Mouse (Mus musculus) frontal cortex, postnatal 25 days (tissue): ENCODE data around the gene Krtap4-6.
"Not testable (repeated sequence)": the region's sequence is repeated elsewhere in the genome, so short reads cannot be mapped to it uniquely, and the experiment has no call there.

ENCODE experiments used
- DNase-seq, 2 experiments: peaks; one replicate each; pipeline ENCODE4 v3.0.0; 2022; ENCODE audit warnings: low spot score in 2 of 2

Krtap4-6 gene

DNA sequence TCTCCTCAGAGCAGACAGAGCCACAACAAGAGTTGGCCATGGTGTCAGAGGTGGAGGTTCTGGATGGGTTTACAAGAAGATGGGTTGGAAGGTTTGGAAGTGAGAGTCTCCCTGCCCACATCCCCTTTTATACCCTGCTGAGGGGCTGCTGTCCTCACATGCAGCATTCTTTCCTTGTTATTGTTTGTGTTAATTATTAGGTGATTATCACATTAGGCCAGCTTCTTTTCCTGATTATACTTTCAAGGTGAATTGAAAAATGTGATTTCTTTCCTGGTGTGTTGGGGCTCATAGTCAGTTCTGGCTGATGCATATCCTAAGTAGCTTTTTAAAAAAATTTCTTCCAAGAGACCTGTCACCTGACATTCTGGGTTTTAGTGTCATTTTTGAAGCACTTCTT is at the start of gene Krtap4-6:
Gene Krtap4-6, minus strand, starts transcription at position 101 of the 400 bp plus-strand sequence.
- DNase-seq, result no peak

DNA sequence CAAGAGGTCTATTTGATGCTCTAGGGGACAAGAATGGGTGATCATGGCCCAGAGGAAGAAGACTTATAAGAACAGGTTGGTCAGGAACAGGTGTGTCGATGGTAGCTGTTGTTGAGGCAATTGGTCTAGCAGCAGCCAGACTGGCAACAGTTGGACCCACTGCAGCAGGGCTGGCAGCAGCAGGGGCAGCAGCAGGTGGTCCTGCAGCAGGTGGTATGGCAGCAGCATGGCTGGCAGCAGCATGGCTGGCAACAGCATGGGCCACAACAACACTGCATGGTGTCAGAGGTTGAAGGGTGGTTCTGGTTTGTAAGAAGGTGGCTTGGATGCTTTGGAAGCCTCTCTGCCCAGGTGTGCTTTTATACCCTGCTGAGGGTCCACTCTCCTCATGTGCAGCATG is 24.7 kb upstream of the Krtap4-6 start, which contains the start of gene Gm14190:
Gene Gm14190, minus strand, starts transcription at position 278 of the 400 bp plus-strand sequence.
- no peak for DNase-seq

DNA sequence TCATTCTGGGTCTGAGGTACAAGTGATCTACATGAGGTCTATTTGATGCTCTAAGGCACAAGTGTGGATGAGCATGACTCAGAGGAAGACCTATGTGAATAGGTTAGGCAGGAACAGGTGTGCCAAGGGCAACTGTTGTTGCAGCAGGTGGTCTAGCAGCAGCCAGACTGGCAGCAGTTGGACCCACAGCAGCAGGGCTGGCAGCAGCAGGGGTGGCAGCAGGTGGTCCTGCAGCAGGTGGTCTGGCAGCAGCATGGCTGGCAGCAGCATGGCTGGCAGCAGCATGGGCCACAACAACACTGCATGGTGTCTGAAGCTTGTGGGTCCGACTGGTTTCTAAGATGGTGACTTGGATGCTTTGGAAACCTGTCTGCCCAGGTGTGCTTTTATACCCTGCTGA is 19.5 kb upstream of the Krtap4-6 start:
- not testable (repeated sequence) for DNase-seq

DNA sequence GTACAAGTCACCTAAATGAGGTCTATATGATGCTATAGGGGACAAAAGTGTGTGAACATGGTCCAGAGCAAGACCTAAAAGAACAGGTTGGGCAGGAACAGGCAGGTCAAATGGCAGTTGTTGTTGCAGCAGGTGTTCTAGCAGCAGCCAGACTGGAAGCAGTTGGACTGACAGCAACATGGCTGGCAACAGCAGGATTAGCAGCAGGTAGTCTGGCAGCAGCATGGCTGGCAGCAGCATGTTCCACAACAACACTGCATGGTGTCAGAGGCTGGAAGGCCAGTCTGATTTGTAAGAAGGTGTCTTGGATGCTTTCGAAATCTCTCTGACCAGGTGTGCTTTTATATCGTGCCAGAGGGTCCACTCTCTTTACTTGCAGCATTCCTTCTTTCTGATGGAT is 17.7 kb upstream of the Krtap4-6 start:
- no peak for DNase-seq

DNA sequence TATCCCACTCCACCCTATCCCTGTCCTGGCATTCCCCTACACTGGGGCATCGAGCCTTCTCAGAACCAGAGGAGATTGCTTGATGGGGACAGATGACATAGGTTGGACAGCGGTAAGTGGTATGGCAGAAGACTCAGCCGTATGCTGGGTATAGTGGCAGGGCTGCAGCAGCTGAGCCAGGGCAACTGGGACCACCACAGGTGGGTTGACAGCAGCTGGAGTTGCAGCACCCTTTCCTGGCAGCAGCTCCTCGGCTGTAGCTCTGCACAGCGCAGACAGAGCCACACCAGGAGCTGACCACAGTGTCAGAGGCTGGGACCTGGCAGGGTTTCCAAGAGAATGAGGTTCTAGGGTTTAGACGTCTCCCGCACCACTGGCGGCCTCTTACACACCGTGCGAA is 3.0 kb downstream of the Krtap4-6 start:
- DNase-seq, result no peak

DNA sequence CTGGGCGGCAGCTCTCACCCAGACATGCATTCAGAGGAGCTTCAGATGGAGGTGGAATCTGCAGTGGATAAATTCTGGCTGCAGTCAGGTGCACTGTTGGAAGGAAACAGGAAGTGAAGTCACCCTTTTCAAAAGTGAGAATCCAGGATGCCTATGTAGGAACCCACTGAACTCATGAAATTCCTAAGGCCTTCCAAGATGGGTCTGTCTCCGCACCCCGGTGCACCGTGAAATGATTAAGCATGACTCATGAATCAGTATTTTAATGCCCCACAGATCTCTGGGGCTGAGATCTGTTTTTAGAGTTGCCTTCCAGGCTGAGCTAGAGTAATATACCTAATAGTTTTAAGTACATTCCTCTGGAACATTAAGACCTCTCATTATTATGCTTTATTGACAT is 6.5 kb downstream of the Krtap4-6 start:
- no peak for DNase-seq

DNA sequence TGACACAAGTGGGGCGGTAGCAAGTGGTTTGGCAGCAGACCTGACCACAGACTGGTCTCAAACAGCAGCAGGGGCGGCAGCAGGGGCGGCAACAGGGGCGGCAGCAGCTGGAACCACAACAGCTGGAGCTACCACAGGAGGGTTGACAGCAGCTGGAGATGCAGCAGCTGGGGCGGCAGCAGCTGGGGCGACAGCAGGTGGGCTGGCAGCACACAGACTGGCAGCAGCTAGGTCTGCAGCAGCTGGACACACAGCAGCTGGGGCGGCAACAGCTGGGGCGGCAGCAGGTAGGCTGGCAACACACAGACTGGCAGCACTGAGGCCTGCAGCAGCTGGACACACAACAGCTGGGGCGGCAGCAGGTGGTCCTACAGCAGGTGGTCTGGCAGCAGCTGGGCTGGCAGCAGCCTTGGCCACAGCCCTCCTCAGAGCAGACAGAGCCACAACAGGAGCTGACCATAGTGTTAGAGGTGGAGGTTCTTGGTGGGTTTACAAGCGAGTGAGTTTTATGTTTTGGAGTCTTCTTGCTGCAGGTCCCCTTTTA is 7.2 kb downstream of the Krtap4-6 start, which contains the start of gene Gm11563:
Gene Gm11563, minus strand, starts transcription at position 494 of the 544 bp plus-strand sequence.
- not testable (repeated sequence) for DNase-seq

DNA sequence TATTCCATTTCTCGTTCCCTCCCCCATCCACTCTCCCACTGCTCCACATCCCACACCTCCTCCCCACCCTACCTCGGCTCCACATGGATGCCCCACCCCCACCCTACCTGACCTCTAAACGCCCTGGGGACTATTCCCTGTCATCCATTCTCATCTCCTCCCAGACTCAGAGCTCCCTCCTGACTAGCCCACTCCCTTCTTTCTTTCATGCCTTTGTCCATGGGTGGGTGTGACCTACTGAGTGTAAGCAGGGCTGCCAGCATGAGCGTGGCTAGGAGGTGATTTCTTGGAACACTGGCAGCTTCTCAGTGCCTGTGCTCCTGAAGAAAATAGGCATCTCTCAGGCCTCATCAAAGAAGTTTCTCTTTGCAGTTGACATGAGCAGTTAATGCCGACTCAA is 8.7 kb downstream of the Krtap4-6 start:
- no peak for DNase-seq

DNA sequence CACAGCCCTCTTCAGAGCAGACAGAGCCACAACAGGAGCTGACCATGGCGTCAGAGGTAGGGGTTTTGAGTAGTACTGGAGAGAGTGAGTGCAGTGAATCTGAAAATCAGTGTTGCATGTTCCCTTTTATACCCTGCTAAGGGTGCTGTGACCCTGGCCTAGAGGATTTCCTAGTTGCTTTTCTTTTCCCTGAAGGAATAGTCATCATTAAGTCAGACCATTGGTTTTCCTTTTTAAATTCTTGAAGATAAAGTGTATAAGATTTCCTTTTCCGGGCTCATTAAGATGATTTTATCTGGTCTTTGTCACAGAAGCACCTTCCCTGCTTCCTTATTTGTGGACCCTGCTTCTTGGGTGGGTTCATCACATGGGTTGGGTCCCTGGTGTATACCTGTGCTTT is 15.6 kb downstream of the Krtap4-6 start, which contains the start of gene Gm11555:
Gene Gm11555, minus strand, starts transcription at position 101 of the 400 bp plus-strand sequence.
- DNase-seq, result no peak

DNA sequence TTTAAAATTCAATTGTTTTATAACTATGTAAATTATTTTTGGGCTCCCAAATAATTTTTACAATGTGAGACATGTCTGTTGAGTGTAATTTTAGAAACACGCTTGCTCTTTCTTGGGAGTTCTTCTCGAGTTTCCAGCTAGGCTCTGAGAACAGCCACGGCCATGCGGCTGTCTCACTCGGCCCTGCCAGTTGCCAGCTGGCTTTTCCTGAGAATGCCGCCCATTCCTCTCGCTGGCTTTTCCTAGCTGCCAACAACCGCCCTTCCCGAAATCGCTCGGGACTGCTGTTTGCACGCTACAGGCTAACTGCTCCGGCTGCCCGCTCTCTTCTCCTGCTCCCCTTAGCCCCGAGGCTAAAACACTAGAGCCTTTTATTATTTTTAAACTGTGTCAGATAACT is 19.3 kb downstream of the Krtap4-6 start:
- DNase-seq, result no peak

DNA sequence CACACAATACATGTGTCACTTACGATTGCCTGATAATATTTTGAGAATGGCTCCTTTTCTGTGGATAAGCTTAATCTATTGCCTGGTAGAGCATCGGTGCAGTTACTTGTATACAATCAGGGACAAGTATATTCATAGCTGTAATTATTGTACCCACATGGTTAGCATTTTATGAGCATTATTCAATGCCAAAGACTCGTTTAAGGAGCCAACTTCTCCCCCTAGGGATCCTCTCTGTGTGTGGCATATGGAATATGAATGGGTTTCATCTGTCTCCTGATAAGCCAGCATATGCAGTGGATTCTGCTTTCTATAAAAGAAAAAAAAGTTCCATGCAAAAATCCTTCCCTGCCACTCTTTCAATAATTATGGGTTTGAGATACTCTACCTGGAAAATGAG is 21.4 kb downstream of the Krtap4-6 start:
- no peak for DNase-seq

DNA sequence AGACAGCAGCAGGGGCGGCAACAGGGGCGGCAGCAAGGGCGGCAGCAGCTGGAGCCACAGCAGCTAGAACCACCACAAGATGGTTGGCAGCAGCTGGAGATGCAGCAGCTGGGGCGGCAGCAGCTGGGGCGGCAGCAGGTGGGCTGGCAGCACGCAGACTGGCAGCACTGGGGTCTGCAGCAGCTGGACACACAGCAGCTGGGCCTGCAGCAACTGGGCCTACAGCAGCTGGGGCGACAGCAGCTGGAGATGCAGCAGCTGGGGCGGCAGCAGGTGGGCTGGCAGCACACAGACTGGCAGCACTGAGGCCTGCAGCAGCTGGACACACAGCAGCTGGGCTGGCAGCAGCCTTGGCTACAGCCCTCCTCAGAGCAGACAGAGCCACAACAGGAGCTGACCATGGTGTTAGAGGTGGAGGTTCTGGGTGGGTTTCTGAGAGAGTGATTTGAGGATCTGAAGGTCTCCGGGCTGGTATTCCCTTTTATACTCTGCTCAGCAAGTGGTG is 22.1 kb downstream of the Krtap4-6 start, which contains the start of gene Krtap4-7:
Gene Krtap4-7, minus strand, starts transcription at position 455 of the 505 bp plus-strand sequence.
- DNase-seq, result not testable (repeated sequence)

DNA sequence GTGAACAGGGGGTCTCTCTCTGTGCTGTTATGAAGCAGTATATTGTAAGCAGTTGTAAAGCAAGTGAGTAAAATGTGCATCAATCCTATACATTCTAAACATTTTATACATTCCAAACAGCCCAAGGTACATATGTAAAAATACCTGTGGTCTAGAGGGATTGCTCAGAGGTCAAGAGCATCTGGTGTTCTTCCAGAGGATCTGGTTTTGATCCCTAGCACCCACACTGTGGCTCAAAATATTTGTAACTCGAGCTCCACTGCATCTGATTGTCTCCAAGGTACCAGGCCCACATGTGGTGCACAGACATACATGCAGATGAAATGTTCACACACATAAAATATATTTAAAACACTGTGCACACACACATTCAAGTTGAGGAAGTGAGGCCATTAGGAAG is 24.8 kb downstream of the Krtap4-6 start:
- DNase-seq, result no peak

DNA sequence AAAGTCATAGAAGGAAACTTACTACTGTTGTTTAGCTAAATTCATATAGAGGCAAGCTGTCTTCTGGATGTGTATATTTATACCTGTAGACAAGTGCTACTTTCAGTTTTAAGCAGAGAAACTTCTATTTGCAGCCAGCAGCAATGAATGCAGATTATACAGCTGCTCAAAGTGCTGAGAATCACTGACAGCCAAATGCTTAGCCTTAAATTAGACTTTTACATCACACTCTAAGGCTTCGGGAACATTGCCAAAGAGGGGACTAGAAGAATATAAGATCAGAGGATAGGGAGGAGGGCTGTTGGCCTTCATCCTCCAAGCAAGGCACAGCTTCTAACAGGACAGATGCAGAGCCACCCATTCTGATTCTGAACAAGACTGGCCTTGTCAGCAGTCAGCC is 28.7 kb downstream of the Krtap4-6 start:
- DNase-seq, result no peak

DNA sequence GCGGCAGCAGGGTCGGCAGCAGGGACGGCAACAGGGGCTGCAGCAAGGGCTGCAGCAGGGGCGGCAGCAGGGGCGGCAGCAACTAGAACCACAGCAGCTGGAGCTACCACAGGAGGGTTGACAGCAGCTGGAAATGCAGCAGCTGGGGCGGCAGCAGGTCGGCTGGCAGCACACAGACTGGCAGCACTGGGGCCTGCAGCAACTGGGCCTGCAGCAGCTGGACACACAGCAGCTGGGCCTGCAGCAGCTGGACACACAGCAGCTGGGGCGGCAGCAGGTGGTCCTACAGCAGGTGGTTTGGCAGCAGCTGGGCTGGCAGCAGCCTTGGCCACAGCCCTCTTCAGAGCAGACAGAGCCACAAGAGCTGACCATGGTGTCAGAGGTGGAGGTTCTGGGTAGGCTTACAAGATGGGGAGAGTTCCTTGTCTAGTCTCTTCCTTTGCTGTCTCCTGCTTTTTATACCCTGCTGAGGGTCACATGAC is 31.1 kb downstream of the Krtap4-6 start, which contains the start of gene Krtap4-2:
Gene Krtap4-2, minus strand, starts transcription at position 432 of the 482 bp plus-strand sequence.
- DNase-seq, result no peak

DNA sequence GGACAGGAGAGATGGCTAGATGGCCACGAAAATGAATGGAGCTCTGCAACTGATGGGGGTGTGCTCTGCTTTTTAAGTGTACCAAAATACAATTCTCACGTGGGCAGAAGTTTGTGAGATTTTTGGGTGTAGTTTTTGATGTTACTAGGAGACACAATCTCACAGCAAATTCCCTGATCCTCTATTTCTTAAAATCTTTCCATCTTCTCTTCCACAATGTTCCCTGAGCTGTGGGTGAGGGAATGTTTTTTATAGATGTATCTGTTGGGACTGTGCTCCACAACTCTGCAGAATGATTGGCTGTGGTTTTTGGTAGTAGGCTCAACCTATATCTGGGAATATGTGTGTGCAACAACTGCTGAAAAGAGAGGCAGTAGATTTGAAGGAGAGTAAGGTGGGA is 32.5 kb downstream of the Krtap4-6 start:
- DNase-seq, result no peak

DNA sequence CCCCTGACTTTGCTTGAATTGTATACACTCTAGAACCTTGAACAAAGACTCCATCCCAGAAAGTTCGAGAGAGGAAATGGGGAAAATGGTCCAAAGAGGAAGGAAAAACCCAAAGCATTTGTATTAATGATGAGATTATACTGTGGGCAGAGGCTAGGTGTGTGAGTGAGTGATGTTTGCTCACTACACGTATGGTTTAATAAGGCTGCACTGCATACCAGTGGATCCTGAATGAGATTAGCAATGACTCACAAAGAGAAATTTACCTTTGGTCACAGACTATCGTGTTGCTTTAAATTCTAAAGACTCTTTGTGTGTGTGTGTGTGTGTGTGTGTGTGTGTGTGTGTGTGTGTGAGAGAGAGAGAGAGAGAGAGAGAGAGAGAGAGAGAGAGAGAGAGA is 34.9 kb downstream of the Krtap4-6 start:
- no peak for DNase-seq

DNA sequence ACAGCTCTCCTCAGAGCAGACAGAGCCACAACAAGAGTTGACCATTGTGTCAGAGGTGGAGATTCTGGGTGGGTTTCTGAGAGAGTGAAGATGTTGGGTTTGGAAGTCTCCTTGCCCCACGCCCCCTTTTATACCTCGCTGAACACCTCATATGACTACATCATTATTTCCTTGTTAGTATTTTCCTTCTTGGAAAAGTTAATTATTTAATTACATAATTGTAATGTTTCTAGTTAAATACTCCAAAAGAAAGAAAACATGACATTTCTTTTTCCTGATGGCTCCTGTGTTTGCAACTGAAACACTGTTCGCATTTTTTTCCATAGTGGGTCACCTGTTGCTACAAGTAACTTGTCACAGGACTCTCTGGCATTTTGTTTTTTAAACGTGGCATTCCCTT is 37.6 kb downstream of the Krtap4-6 start, which contains the start of gene Krtap4-1:
Gene Krtap4-1, minus strand, starts transcription at position 101 of the 400 bp plus-strand sequence.
- DNase-seq, result no peak

DNA sequence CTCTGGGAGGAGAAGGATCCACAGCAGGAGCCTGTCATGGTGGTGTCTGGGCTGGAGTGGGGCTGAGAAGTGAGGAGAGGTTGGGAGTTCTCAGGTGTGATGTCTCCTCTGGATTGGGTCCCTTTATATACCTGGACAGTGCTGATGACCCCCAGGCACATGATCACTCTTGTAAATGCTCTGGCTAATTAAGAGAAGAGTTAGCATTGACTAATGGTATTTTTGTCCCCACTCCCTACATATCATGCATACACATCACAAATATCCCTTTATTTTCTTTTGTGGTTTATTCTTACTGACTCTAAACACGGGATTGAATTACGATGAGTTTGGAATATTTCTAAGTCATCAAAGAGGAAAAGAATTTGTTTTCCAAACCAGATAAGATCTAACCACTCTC is 45.4 kb downstream of the Krtap4-6 start, which contains the start of gene Gm11562:
Gene Gm11562, minus strand, starts transcription at position 101 of the 400 bp plus-strand sequence.
- no peak for DNase-seq
